Mouse (Mus musculus) midbrain, embryonic 14.5 days (tissue): ENCODE measurements around the gene Gm13278. TPM values are rescaled to one million over a fixed set of nuclear protein-coding genes. Genes with fewer than 3 reads are reported as not detected.
A peak's percentile ranks its signal among the peaks of the same experiment; 100 is the strongest.
"Not testable (repeated sequence)": the region's sequence is repeated elsewhere in the genome, so short reads cannot be mapped to it uniquely, and the experiment has no call there.

Source experiments
- ATAC-seq: fragments of 200-750 bp; cut with Nextera tagmentation; 2 replicates; pipeline ENCODE4 v1.8.0; 2017; ENCODE audit warnings: moderate number of reproducible peaks, moderate library complexity; ENCODE audit not compliant: low FRiP score, low TSS enrichment
- DNase-seq: peaks from one replicate; pipeline ENCODE4 v3.0.0-alpha.2; 2015
- H3K27ac ChIP-seq: fragments of 300-500 bp; sonication (generic); replicated peaks from 2 replicates; pipeline ENCODE4 v1.5.1; 2014; ENCODE audit warnings: mild to moderate bottlenecking, low read depth, low read length, moderate library complexity
- H3K27me3 ChIP-seq: fragments of 300-500 bp; sonication (generic); 2 replicates; pipeline ENCODE4 v1.6.1; 2014; ENCODE audit warnings: low read length, control low read depth, mixed read lengths; ENCODE audit not compliant: control insufficient read depth, insufficient read depth
- H3K36me3 ChIP-seq: fragments of 300-500 bp; sonication (generic); 2 replicates; pipeline ENCODE4 v1.6.1; 2014; ENCODE audit warnings: low read length, control low read depth; ENCODE audit not compliant: control insufficient read depth, insufficient read depth
- H3K4me1 ChIP-seq: fragments of 300-500 bp; sonication (generic); 2 replicates; pipeline ENCODE4 v1.6.1; 2014; ENCODE audit warnings: mild to moderate bottlenecking, antibody characterized with exemption, low read length, control low read depth; ENCODE audit not compliant: control insufficient read depth, insufficient read depth
- H3K4me2 ChIP-seq: fragments of 300-500 bp; sonication (generic); 2 replicates; pipeline ENCODE4 v1.6.1; 2014; ENCODE audit warnings: mild to moderate bottlenecking, low read length, moderate library complexity
- H3K4me3 ChIP-seq: fragments of 300-500 bp; sonication (generic); replicated peaks from 2 replicates; pipeline ENCODE4 v1.5.1; 2014; ENCODE audit warnings: low read depth, low read length
- H3K9ac ChIP-seq: fragments of 300-500 bp; sonication (generic); replicated peaks from 2 replicates; pipeline ENCODE4 v1.6.1; 2014; ENCODE audit warnings: mild to moderate bottlenecking, low read length, moderate library complexity
- H3K9me3 ChIP-seq: fragments of 300-500 bp; sonication (generic); 2 replicates; pipeline ENCODE4 v1.6.1; 2016; ENCODE audit warnings: low read length, control low read depth, mixed read lengths; ENCODE audit not compliant: control insufficient read depth
- WGBS: fragments of 180-500 bp; shearing (Covaris S2); extraction: QIAGEN DNeasy Blood & Tissue Kit; methylation state at CpG from one replicate; pipeline ENCODE4 v1.1.7; 2014; 5-methylcytosine and 5-hydroxymethylcytosine counted together
- polyA plus RNA-seq: library from polyadenylated mRNA; unstranded; fragments of >200 nt; fragmentation: Nextera tagmentation; extraction: Ambion mirVana; gene quantifications from 2 replicates; pipeline ENCODE4 v1.2.1, GENCODE M21; 2014

Gm13278 gene
- polyA plus RNA-seq, 1 experiment from 2014 or later: not detected

DNA sequence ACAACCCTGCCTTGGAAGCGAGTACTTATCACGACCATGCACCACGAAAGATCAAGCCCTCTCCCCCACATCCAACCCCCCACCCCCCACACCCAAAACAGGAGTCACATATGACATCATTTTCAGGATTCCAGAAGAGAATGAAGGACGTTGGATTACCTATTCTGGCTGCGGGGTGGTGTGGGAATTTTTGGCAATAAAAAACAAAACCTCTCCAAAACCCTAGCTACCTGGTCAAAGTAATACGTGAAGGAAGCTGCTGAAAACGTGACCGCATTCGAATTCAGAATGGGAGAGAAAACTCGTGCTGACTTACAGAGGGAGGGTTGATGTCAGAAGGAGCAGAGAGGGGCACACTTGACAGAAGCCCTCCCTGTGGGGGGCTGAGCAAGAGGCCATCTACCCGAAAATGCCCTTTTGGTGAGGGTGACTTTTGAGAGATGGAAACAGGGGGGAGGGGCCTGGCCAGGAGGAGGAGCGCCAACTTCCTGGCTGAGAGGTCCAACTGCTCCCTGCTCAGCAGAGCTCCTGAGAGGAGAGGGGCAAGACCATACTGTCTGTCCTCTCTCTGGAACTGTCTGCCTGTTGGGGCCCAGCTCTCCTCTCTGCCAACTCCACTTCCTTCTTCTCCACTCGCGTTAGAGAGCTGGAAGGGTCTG lies 31.6 kb upstream of the Gm13278 start, which contains the start of gene Gm13283:
TSS of gene Gm13283 (plus strand) at position 510 of the 659 bp plus-strand sequence.
- not testable (repeated sequence) for H3K27ac ChIP-seq, H3K27me3 ChIP-seq, H3K9ac ChIP-seq, ATAC-seq, H3K36me3 ChIP-seq, H3K4me1 ChIP-seq, DNase-seq, H3K9me3 ChIP-seq
- H3K4me3 ChIP-seq: peak within 1 kb of the TSS; percentile 21; the same call in 1 of the 2 replicates
- WGBS: 21% methylated on average over 8 of the region's 14 CpGs
- peak within 1 kb of the TSS; percentile 51 for H3K4me2 ChIP-seq

DNA sequence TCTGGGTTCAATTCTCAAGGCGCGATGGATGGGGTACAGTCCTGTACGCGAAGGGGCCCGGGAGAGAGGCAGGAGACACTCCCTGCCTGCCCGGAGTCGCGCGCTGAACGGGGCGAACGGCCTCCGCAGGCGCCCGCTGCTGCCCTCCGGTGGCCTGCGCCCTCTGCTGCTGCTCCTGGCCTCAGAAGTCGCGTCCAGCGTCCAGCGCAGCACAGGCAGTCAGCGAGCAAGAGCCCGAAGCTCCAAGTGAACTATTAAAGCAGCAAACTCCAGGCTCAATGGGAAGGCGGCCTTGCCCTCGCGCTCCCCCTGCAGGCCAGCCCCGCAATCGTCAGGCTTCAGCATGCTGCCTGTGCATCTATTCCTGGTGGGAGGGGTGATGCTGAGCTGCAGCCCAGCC lies 30.9 kb upstream of the Gm13278 start:
- H3K27ac ChIP-seq, H3K9me3 ChIP-seq, H3K27me3 ChIP-seq, H3K36me3 ChIP-seq, H3K9ac ChIP-seq, H3K4me1 ChIP-seq, ATAC-seq: not testable (repeated sequence)
- 0% methylated on average over 24 of the region's 28 CpGs for WGBS
- Histone ChIP-seq H3K4me2 (peak overlapping the region; percentile 51), H3K4me3 (peak overlapping the region; percentile 21; the same call in 1 of the 2 replicates)
- DNase-seq: peak; percentile 81

DNA sequence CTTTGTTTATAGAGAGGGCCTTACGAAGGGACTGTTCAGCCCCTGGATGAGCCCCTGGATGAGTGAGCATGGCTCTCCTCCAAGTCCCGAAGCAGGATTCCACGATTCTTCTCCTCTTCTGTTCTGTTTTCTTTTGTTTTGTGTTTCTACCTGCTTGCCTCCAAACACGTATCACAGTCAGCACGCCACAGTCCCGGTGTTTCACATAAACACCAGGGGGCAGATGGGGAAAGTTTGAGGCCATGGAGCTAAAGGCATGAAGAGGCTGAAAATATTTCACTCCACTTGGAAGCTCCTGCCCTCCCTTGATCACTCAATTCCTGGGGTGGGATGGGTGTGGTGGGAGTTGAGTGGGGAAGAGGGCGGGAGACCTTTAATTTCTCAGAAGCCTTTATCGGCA lies 29.6 kb upstream of the Gm13278 start:
- not testable (repeated sequence) for H3K4me2 ChIP-seq, H3K36me3 ChIP-seq, H3K27me3 ChIP-seq, DNase-seq, H3K9ac ChIP-seq, H3K27ac ChIP-seq, H3K4me1 ChIP-seq, H3K4me3 ChIP-seq, ATAC-seq, H3K9me3 ChIP-seq
- WGBS: 73% methylated on average over 6 of the region's 8 CpGs

DNA sequence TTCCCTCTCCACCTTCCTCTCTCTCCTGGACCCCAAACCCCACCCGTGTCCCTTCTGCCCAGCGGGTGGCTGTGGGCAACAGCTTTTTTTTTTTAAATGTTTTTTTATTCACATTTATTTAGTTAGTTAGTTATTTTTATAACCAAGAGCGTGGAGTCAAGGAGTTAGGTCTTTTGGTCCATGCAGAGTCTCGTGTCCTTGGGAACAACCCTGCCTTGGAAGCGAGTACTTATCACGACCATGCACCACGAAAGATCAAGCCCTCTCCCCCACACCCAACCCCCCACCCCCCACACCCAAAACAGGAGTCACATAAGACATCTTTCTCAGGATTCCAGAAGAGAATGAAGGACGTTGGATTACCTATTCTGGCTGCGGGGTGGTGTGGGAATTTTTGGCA lies 29.0 kb upstream of the Gm13278 start:
- H3K9me3 ChIP-seq: not testable (repeated sequence)
- WGBS: 65% methylated on average over 8 of the region's 9 CpGs

DNA sequence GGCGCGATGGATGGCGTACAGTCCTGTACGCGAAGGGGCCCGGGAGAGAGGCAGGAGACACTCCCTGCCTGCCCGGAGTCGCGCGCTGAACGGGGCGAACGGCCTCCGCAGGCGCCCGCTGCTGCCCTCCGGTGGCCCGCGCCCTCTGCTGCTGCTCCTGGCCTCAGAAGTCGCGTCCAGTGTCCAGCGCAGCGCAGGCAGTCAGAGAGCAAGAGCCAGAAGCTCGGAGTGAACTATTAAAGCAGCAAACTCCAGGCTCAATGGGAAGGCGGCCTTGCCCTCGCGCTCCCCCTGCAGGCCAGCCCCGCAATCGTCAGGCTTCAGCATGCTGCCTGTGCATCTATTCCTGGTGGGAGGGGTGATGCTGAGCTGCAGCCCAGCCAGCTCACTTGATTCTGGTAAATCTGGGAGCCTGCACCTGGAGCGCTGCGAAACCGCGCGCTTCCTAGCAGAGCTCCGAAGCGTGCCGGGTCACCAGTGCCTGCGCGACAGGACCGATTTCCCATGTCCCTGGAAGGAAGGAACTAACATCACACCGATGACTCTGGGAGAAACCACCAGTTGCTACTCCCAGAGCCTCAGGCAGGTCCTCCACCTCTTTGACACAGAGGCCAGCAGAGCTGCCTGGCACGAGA lies 27.8 kb upstream of the Gm13278 start:
- not testable (repeated sequence) for H3K36me3 ChIP-seq

More for the DNA sequence above, 29.0 kb upstream of the Gm13278 start:
- not testable (repeated sequence) for H3K27ac ChIP-seq, H3K27me3 ChIP-seq, ATAC-seq, H3K9ac ChIP-seq, DNase-seq, H3K4me3 ChIP-seq, H3K4me1 ChIP-seq, H3K4me2 ChIP-seq, H3K36me3 ChIP-seq

DNA sequence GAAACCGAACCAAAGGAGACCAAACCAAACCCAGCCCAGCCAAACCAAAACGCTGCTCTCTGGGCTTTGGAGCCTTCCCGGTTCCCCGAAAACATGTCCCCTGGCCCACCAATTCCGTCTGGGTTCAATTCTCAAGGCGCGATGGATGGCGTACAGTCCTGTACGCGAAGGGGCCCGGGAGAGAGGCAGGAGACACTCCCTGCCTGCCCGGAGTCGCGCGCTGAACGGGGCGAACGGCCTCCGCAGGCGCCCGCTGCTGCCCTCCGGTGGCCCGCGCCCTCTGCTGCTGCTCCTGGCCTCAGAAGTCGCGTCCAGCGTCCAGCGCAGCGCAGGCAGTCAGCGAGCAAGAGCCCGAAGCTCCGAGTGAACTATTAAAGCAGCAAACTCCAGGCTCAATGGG lies 17.8 kb upstream of the Gm13278 start, which contains the start of gene Gm13290:
TSS of gene Gm13290 (plus strand) at position 301 of the 400 bp plus-strand sequence.
- not testable (repeated sequence) for H3K4me2 ChIP-seq, H3K9ac ChIP-seq, H3K4me3 ChIP-seq, DNase-seq, H3K9me3 ChIP-seq, ATAC-seq, H3K4me1 ChIP-seq, H3K27me3 ChIP-seq, H3K36me3 ChIP-seq, H3K27ac ChIP-seq
- WGBS: no CpG with 5 or more reads among the region's 32 CpGs

More for the DNA sequence above, 27.8 kb upstream of the Gm13278 start:
- not testable (repeated sequence) for H3K9me3 ChIP-seq, H3K27me3 ChIP-seq, H3K4me1 ChIP-seq, H3K27ac ChIP-seq, H3K9ac ChIP-seq, ATAC-seq
- peak overlapping the region; percentile 19 for H3K4me3 ChIP-seq
- peak; percentile 71 for DNase-seq
- 2% methylated on average over 25 of the region's 42 CpGs for WGBS
- H3K4me2 ChIP-seq: peak overlapping the region; percentile 51

DNA sequence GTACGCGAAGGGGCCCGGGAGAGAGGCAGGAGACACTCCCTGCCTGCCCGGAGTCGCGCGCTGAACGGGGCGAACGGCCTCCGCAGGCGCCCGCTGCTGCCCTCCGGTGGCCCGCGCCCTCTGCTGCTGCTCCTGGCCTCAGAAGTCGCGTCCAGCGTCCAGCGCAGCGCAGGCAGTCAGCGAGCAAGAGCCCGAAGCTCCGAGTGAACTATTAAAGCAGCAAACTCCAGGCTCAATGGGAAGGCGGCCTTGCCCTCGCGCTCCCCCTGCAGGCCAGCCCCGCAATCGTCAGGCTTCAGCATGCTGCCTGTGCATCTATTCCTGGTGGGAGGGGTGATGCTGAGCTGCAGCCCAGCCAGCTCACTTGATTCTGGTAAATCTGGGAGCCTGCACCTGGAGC lies 14.7 kb upstream of the Gm13278 start, which contains the start of gene Gm13289:
TSS of gene Gm13289 (plus strand) at position 301 of the 400 bp plus-strand sequence.
- H3K27me3 ChIP-seq, H3K9me3 ChIP-seq, H3K36me3 ChIP-seq, H3K4me2 ChIP-seq, H3K4me1 ChIP-seq, H3K27ac ChIP-seq, DNase-seq, H3K4me3 ChIP-seq, ATAC-seq, H3K9ac ChIP-seq: not testable (repeated sequence)
- no CpG with 5 or more reads among the region's 29 CpGs for WGBS

DNA sequence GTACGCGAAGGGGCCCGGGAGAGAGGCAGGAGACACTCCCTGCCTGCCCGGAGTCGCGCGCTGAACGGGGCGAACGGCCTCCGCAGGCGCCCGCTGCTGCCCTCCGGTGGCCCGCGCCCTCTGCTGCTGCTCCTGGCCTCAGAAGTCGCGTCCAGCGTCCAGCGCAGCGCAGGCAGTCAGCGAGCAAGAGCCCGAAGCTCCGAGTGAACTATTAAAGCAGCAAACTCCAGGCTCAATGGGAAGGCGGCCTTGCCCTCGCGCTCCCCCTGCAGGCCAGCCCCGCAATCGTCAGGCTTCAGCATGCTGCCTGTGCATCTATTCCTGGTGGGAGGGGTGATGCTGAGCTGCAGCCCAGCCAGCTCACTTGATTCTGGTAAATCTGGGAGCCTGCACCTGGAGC lies 11.8 kb upstream of the Gm13278 start, which contains the start of gene Gm13272:
TSS of gene Gm13272 (plus strand) at position 301 of the 400 bp plus-strand sequence.
- H3K27ac ChIP-seq, H3K4me1 ChIP-seq, H3K9ac ChIP-seq, H3K4me3 ChIP-seq, H3K9me3 ChIP-seq, H3K27me3 ChIP-seq, H3K4me2 ChIP-seq, DNase-seq, ATAC-seq, H3K36me3 ChIP-seq: not testable (repeated sequence)
- no CpG with 5 or more reads among the region's 29 CpGs for WGBS
